ENCODE assay signal across 8 mouse cellular contexts in the genomic region with DNA sequence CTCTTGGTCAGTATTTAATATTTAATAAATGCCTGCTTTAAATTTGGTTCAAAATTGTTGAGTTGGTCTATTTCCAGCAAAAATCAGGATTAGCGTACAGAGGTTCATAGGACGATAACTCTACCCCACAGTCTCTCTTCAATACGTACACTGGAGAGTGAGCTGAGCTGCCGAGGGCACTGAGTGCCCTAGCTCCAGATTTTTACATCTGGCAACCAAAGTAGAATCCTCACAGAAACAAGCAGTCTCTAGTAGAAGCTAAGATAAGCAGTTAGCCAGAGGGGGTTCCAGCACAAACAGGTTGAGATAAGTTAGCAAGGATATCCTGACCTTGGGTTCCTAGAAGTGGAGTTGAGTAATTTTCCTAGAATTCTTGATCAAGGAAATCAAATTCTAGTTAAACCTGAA. TPM values are rescaled to one million over a fixed set of nuclear protein-coding genes. Genes with fewer than 3 reads are reported as not detected.
DNase-seq lines count a peak whose midpoint lies in the region; ATAC-seq and TF ChIP-seq lines count a peak whose summit lies in the region.

No protein-coding gene starts in this region.

- peaks cover 8% of the 10 kb centered on the region; the same call in 1 of the 2 replicates for H3K9me3 ChIP-seq in forebrain, embryonic 13.5 days (replicated peaks)
- no peaks in the 10 kb centered on the region for H3K9me3 ChIP-seq in liver, embryonic 15.5 days (replicated peaks)

- H3K9ac ChIP-seq in forebrain, embryonic 13.5 days: peak overlapping the region; percentile 69
- H3K9ac ChIP-seq in liver, embryonic 15.5 days: peak overlapping the region; percentile 66

- no peaks in the 10 kb centered on the region for H3K4me1 ChIP-seq in cerebellum, adult 2 months (ENCODE audit: control insufficient read depth, insufficient read depth, low read length)
- peaks cover 12% of the 10 kb centered on the region for H3K4me1 ChIP-seq in forebrain, embryonic 13.5 days
- H3K4me1 ChIP-seq in liver, embryonic 15.5 days (replicated peaks): peaks cover 17% of the 10 kb centered on the region

- TF ChIP-seq CTCF in cerebellum, adult 2 months (IDR thresholded peaks at IDR 0.05; ENCODE audit: borderline replicate concordance, insufficient read depth, low read depth, low read length): no peak
- TF ChIP-seq CTCF in C2C12 (IDR thresholded peaks at IDR 0.05; ENCODE audit: control insufficient read depth, insufficient read depth, insufficient read length): no peak

- WGBS in cerebellum, adult 2 months: 0% methylated on average over 4 of the region's 4 CpGs
- 2% methylated on average over 4 of the region's 4 CpGs for WGBS in forebrain, embryonic 13.5 days
- WGBS in liver, embryonic 15.5 days (ENCODE audit: insufficient replicate concordance): 0% methylated on average over 4 of the region's 4 CpGs

- no peak overlapping the region for H3K27ac ChIP-seq in cerebellum, adult 2 months (ENCODE audit: insufficient read depth, low read length)
- H3K27ac ChIP-seq in forebrain, embryonic 13.5 days: no peak overlapping the region
- H3K27ac ChIP-seq in liver, embryonic 15.5 days (replicated peaks): no peak overlapping the region; the same call in 1 of the 2 replicates

- H3ac ChIP-seq in C2C12 (ENCODE audit: control insufficient read depth, insufficient read length, low read depth): peak overlapping the region; percentile 23

- peak overlapping the region; percentile 65 for H3K4me2 ChIP-seq in forebrain, embryonic 13.5 days
- H3K4me2 ChIP-seq in liver, embryonic 15.5 days: peak overlapping the region; percentile 77

- no peak for TF ChIP-seq POLR2A in cerebellum, adult 2 months (IDR thresholded peaks at IDR 0.05; ENCODE audit: borderline replicate concordance, insufficient read depth, low read length)

- no peaks in the 10 kb centered on the region for H3K27me3 ChIP-seq in cerebellum, adult 2 months (ENCODE audit: control insufficient read depth, insufficient read depth, low read length)
- no peaks in the 10 kb centered on the region for H3K27me3 ChIP-seq in C2C12 (ENCODE audit: control insufficient read depth, insufficient read depth, insufficient read length)
- H3K27me3 ChIP-seq in forebrain, embryonic 13.5 days: no peaks in the 10 kb centered on the region
- H3K27me3 ChIP-seq in liver, embryonic 15.5 days: no peaks in the 10 kb centered on the region

- peak; percentile 73 for ATAC-seq in forebrain, embryonic 13.5 days
- peak; percentile 58 for ATAC-seq in liver, embryonic 15.5 days (ENCODE audit: insufficient read depth)

- DNase-seq in cerebellum, adult 2 months: no peak
- DNase-seq in cerebellum, adult 18-20 months: no peak
- DNase-seq in ovary, postnatal 10 days (ENCODE audit: low spot score): no peak
- no peak for DNase-seq in layer of hippocampus, adult 11-12 months (ENCODE audit: low spot score)
- DNase-seq in frontal cortex, adult 2 months (ENCODE audit: extremely low spot score in 1 of 2, low spot score in 1 of 2): no peak

- H3K79me2 ChIP-seq in C2C12 (ENCODE audit: control insufficient read depth, insufficient read depth): peaks cover 35% of the 10 kb centered on the region

- H3K79me3 ChIP-seq in C2C12 (ENCODE audit: low read depth): peaks cover 17% of the 10 kb centered on the region

- H3K4me3 ChIP-seq in cerebellum, adult 2 months (replicated peaks; ENCODE audit: insufficient read depth, low read depth, low read length): peak overlapping the region; percentile 84
- peak overlapping the region; percentile 68 for H3K4me3 ChIP-seq in C2C12 (ENCODE audit: insufficient read depth, poor library complexity, severe bottlenecking)
- peak overlapping the region; percentile 81 for H3K4me3 ChIP-seq in forebrain, embryonic 13.5 days
- H3K4me3 ChIP-seq in liver, embryonic 15.5 days (replicated peaks): peak overlapping the region; percentile 75

- no peaks in the 10 kb centered on the region for H3K36me3 ChIP-seq in C2C12 (ENCODE audit: control insufficient read depth, insufficient read depth)
- peaks cover 29% of the 10 kb centered on the region for H3K36me3 ChIP-seq in forebrain, embryonic 13.5 days (ENCODE audit: poor library complexity, severe bottlenecking)
- no peaks in the 10 kb centered on the region; the same call in 1 of the 2 replicates for H3K36me3 ChIP-seq in liver, embryonic 15.5 days (replicated peaks)

TF ChIP-seq in C2C12, 6 proteins besides CTCF, POLR2A, EP300 and RAD21:
- TF ChIP-seq MAX (IDR thresholded peaks at IDR 0.05) (peak; percentile 19), CEBPB (IDR thresholded peaks at IDR 0.05; ENCODE audit: low read depth) (no peak)

RNA-seq across cellular contexts. Expression of a gene that starts 0.4 kb away (rescaled TPM):
- polyA plus RNA-seq in cerebellum, adult 2 months (2012; rRNA removed): 11.2 and 11.3 TPM in 2 replicates
- polyA plus RNA-seq in C2C12 (2012; fragmentation: generic; extraction: Trizol): 0.55 TPM
- polyA plus RNA-seq in forebrain, embryonic 13.5 days (2015; fragmentation: Nextera tagmentation; extraction: Ambion mirVana): 6.6 and 8.0 TPM in 2 replicates
- polyA plus RNA-seq in liver, embryonic 15.5 days (2015; fragmentation: Nextera tagmentation; extraction: Ambion mirVana): 1.0 and 1.4 TPM in 2 replicates
- polyA plus RNA-seq in frontal cortex, adult 2 months (2012; rRNA removed): 10.5 and 10.9 TPM in 2 replicates

RNA-seq across cellular contexts. Expression of a gene that starts 20.0 kb away (rescaled TPM):
- 58.6 and 59.9 TPM in 2 replicates for polyA plus RNA-seq in cerebellum, adult 2 months (2012; rRNA removed)
- polyA plus RNA-seq in C2C12 (2012; fragmentation: generic; extraction: Trizol): 13.5 TPM
- 60.4 and 62.3 TPM in 2 replicates for polyA plus RNA-seq in forebrain, embryonic 13.5 days (2015; fragmentation: Nextera tagmentation; extraction: Ambion mirVana)
- 29.3 and 36.1 TPM in 2 replicates for polyA plus RNA-seq in liver, embryonic 15.5 days (2015; fragmentation: Nextera tagmentation; extraction: Ambion mirVana)
- polyA plus RNA-seq in frontal cortex, adult 2 months (2012; rRNA removed): 51.3 and 66.8 TPM in 2 replicates

RNA-seq across cellular contexts. Expression of a gene that starts 20.2 kb away (rescaled TPM):
- polyA plus RNA-seq in cerebellum, adult 2 months (2012; rRNA removed): 8.6 and 8.7 TPM in 2 replicates
- polyA plus RNA-seq in C2C12 (2012; fragmentation: generic; extraction: Trizol): 4.6 TPM
- 14.8 and 15.8 TPM in 2 replicates for polyA plus RNA-seq in forebrain, embryonic 13.5 days (2015; fragmentation: Nextera tagmentation; extraction: Ambion mirVana)
- polyA plus RNA-seq in liver, embryonic 15.5 days (2015; fragmentation: Nextera tagmentation; extraction: Ambion mirVana): 2.1 TPM in 2 replicates
- polyA plus RNA-seq in frontal cortex, adult 2 months (2012; rRNA removed): 5.6 and 7.5 TPM in 2 replicates

RNA-seq across cellular contexts. Expression of a gene that starts 39.0 kb away (rescaled TPM):
- polyA plus RNA-seq in cerebellum, adult 2 months (2012; rRNA removed): 3.2 and 3.5 TPM in 2 replicates
- polyA plus RNA-seq in C2C12 (2012; fragmentation: generic; extraction: Trizol): 0.07 TPM
- 4.6 and 4.7 TPM in 2 replicates for polyA plus RNA-seq in forebrain, embryonic 13.5 days (2015; fragmentation: Nextera tagmentation; extraction: Ambion mirVana)
- polyA plus RNA-seq in liver, embryonic 15.5 days (2015; fragmentation: Nextera tagmentation; extraction: Ambion mirVana): 3.4 and 3.9 TPM in 2 replicates
- polyA plus RNA-seq in frontal cortex, adult 2 months (2012; rRNA removed): 3.5 and 4.0 TPM in 2 replicates

RNA-seq across cellular contexts. Expression of a gene that starts 55.9 kb away (rescaled TPM):
- 112 and 113 TPM in 2 replicates for polyA plus RNA-seq in cerebellum, adult 2 months (2012; rRNA removed)
- 46.7 TPM for polyA plus RNA-seq in C2C12 (2012; fragmentation: generic; extraction: Trizol)
- 52.4 and 61.8 TPM in 2 replicates for polyA plus RNA-seq in forebrain, embryonic 13.5 days (2015; fragmentation: Nextera tagmentation; extraction: Ambion mirVana)
- polyA plus RNA-seq in liver, embryonic 15.5 days (2015; fragmentation: Nextera tagmentation; extraction: Ambion mirVana): 15.5 and 15.6 TPM in 2 replicates
- polyA plus RNA-seq in frontal cortex, adult 2 months (2012; rRNA removed): 100 and 102 TPM in 2 replicates
